Mouse (Mus musculus) olfactory bulb, adult 2 months (tissue): ENCODE results near the gene Lrrc74a. TPM values are rescaled to one million over a fixed set of nuclear protein-coding genes. Genes with fewer than 3 reads are reported as not detected.

Source experiments
- H3K27ac ChIP-seq: fragments of 200-500 bp; 2 replicates; pipeline ENCODE4 v1.5.1; 2012; ENCODE audit warnings: low read depth, low read length; ENCODE audit not compliant: insufficient read depth
- H3K4me1 ChIP-seq: fragments of 200-500 bp; 2 replicates; pipeline ENCODE4 v1.6.1; 2012; ENCODE audit warnings: low read length; ENCODE audit not compliant: control insufficient read depth, insufficient read depth
- H3K4me3 ChIP-seq: fragments of 200-500 bp; 2 replicates; pipeline ENCODE4 v1.5.1; 2012; ENCODE audit warnings: mild to moderate bottlenecking, low read depth, low read length, moderate library complexity; ENCODE audit not compliant: insufficient read depth
- CTCF ChIP-seq: fragments of 200-500 bp; IDR thresholded peaks from 2 replicates; pipeline ENCODE4 v1.5.1; 2012; ENCODE audit warnings: low read depth, mild to moderate bottlenecking, low read length, moderate library complexity; ENCODE audit not compliant: insufficient read depth
- POLR2A ChIP-seq: fragments of 200-500 bp; IDR thresholded peaks from 2 replicates; pipeline ENCODE4 v1.6.1; 2012; ENCODE audit warnings: mild to moderate bottlenecking, low read depth, low read length, moderate library complexity; ENCODE audit not compliant: insufficient read depth
- WGBS: fragments of 180-500 bp; shearing (Covaris S2); methylation state at CpG from one replicate; pipeline ENCODE4 v1.1.7; 2018; 5-methylcytosine and 5-hydroxymethylcytosine counted together
- polyA plus RNA-seq: library from polyadenylated mRNA; stranded (reverse); fragments of >200 nt; gene quantifications from 2 replicates; pipeline ENCODE4 v1.2.4, GENCODE M21; 2012; ENCODE audit warnings: low replicate concordance; ENCODE audit not compliant: missing spikeins, insufficient read depth, insufficient read length

Gene Lrrc74a
- not detected in 2 replicates for polyA plus RNA-seq

- 85% methylated on average over 8 of the region's 8 CpGs for WGBS
These were observed at the start of gene Lrrc74a for GRCm38 (mm10) chr12:86734319-86734810. Lrrc74a (plus strand) TSS chr12:86734369.

GRCm38 (mm10) chr12:86685275-86685674 is 48.9 kb upstream of the Lrrc74a start:
- no peak overlapping the region for H3K4me3 ChIP-seq
- H3K27ac ChIP-seq, result peak overlapping the region; percentile 30; the same call in 1 of the 2 replicates
- TF ChIP-seq POLR2A, result no peak
- TF ChIP-seq CTCF, result no peak
- WGBS, result 30% methylated on average over 9 of the region's 9 CpGs
- peaks cover 68% of the 10 kb centered on the region for H3K4me1 ChIP-seq

More at GRCm38 (mm10) chr12:86734319-86734810, at the start of gene Lrrc74a:
- Histone ChIP-seq H3K4me1 (no peaks in the 10 kb centered on the region), H3K27ac (no peak within 1 kb of the TSS), H3K4me3 (no peak within 1 kb of the TSS)
- TF ChIP-seq CTCF (no peak), POLR2A (no peak)

GRCm38 (mm10) chr12:86686551-86687330 is 47.4 kb upstream of the Lrrc74a start:
- Histone ChIP-seq H3K4me3 (no peak overlapping the region), H3K27ac (no peak overlapping the region), H3K4me1 (peaks cover 81% of the 10 kb centered on the region)
- 47% methylated on average over 12 of the region's 13 CpGs for WGBS
- no peak for TF ChIP-seq POLR2A
- no peak for TF ChIP-seq CTCF

GRCm38 (mm10) chr12:86687445-86687955 is 46.7 kb upstream of the Lrrc74a start:
- Histone ChIP-seq H3K4me3 (no peak overlapping the region), H3K4me1 (peaks cover 81% of the 10 kb centered on the region), H3K27ac (no peak overlapping the region)
- 78% methylated on average over 4 of the region's 4 CpGs for WGBS
- TF ChIP-seq CTCF (no peak), POLR2A (no peak)

- no peak overlapping the region for H3K27ac ChIP-seq
- H3K4me3 ChIP-seq, result no peak overlapping the region
- TF ChIP-seq CTCF, result no peak
- no peak for TF ChIP-seq POLR2A
- 75% methylated on average over 4 of the region's 4 CpGs for WGBS
- peaks cover 81% of the 10 kb centered on the region for H3K4me1 ChIP-seq
These were observed 46.1 kb upstream of the Lrrc74a start for GRCm38 (mm10) chr12:86687971-86688573.

GRCm38 (mm10) chr12:86688917-86689316 is 45.3 kb upstream of the Lrrc74a start:
- H3K4me1 ChIP-seq, result peaks cover 74% of the 10 kb centered on the region
- no peak overlapping the region for H3K27ac ChIP-seq
- no peak for TF ChIP-seq CTCF
- no peak for TF ChIP-seq POLR2A
- WGBS, result 93% methylated on average over 27 of the region's 27 CpGs
- H3K4me3 ChIP-seq, result no peak overlapping the region

- H3K27ac ChIP-seq, result peak overlapping the region; percentile 9; the same call in 1 of the 2 replicates
- no peak overlapping the region for H3K4me3 ChIP-seq
- TF ChIP-seq CTCF (no peak), POLR2A (no peak)
- H3K4me1 ChIP-seq, result peaks cover 74% of the 10 kb centered on the region
- 32% methylated on average over 12 of the region's 12 CpGs for WGBS
These were observed 43.3 kb upstream of the Lrrc74a start for GRCm38 (mm10) chr12:86690700-86691485.
